Mouse (Mus musculus): ENCODE results near the gene Bcl2a1a. TPM values are rescaled to one million over a fixed set of nuclear protein-coding genes. Genes with fewer than 3 reads are reported as not detected.

The Bcl2a1a gene
- 1.6 TPM for polyA plus RNA-seq (2014; fragmentation: Illumina TruSeq; extraction: RNeasy Lipid Tissue Mini Kit (QIAGEN cat#74804); ENCODE audit: low read depth, low replicate concordance)

GRCm38 (mm10) chr9:88956670-88957153, at the start of gene Bcl2a1a:
Bcl2a1a (plus strand) TSS chr9:88956900.

Other genes with a start within 250 kb of the Bcl2a1a start
- gene Mthfsl, start 236.6 kb upstream of the Bcl2a1a start, polyA plus RNA-seq (2014; fragmentation: Illumina TruSeq; extraction: RNeasy Lipid Tissue Mini Kit (QIAGEN cat#74804); ENCODE audit: low read depth, low replicate concordance), result 81.6 TPM
- 1.2 TPM for gene Bcl2a1d, start 225.0 kb upstream of the Bcl2a1a start, polyA plus RNA-seq (2014; fragmentation: Illumina TruSeq; extraction: RNeasy Lipid Tissue Mini Kit (QIAGEN cat#74804); ENCODE audit: low read depth, low replicate concordance)
- not detected for gene Trim43c, start 117.7 kb upstream of the Bcl2a1a start, polyA plus RNA-seq (2014; fragmentation: Illumina TruSeq; extraction: RNeasy Lipid Tissue Mini Kit (QIAGEN cat#74804); ENCODE audit: low read depth, low replicate concordance)
- not detected for gene Trim43b, start 135.9 kb downstream of the Bcl2a1a start, polyA plus RNA-seq (2014; fragmentation: Illumina TruSeq; extraction: RNeasy Lipid Tissue Mini Kit (QIAGEN cat#74804); ENCODE audit: low read depth, low replicate concordance)
- gene Bcl2a1b, start 242.3 kb downstream of the Bcl2a1a start, polyA plus RNA-seq (2014; fragmentation: Illumina TruSeq; extraction: RNeasy Lipid Tissue Mini Kit (QIAGEN cat#74804); ENCODE audit: low read depth, low replicate concordance), result 1.9 TPM
- 1.3 TPM for gene Gm29094, start 242.5 kb downstream of the Bcl2a1a start, polyA plus RNA-seq (2014; fragmentation: Illumina TruSeq; extraction: RNeasy Lipid Tissue Mini Kit (QIAGEN cat#74804); ENCODE audit: low read depth, low replicate concordance)

Data from liver, adult 10 weeks (tissue).